Mouse (Mus musculus): Measurements from ENCODE around the gene Adgrf1.

DNA sequence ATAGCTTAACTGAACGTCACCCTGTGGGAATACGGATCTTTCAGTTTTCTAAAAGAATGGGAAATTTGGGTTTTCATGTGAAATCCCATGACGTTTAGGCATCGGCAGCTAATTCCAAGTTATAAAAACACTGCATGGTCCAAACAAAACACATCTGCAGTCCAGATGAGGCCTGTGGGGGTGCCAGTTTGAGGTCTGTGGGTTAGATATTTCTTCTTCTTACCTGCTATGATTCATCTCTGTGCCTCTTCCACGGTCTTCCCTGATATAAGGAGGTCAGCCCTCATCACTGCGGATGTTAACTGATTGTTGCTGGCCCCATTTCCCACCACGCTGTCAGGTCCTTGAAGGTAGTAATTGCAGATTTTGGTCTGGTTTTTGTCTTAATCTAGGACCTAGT lies 5.4 kb upstream of the Adgrf1 start:
- no peak for TF ChIP-seq CTCF (IDR thresholded peaks at IDR 0.05; ENCODE audit: low read depth, low read length)
- no peak for TF ChIP-seq GATA1 (IDR thresholded peaks at IDR 0.05; ENCODE audit: borderline replicate concordance, low read length)
- no peak for TF ChIP-seq POLR2AphosphoS5 (IDR thresholded peaks at IDR 0.05; ENCODE audit: insufficient replicate concordance, low read depth, low read length)
